Mouse (Mus musculus): ENCODE results near the gene Nt5dc2. TPM values are rescaled to one million over a fixed set of nuclear protein-coding genes. Genes with fewer than 3 reads are reported as not detected.

The Nt5dc2 gene
- total RNA-seq, 2 experiments from 2014 or later: 12.6 to 13.4 TPM

- DNase-seq (ENCODE audit: low spot score in 2 of 2): no peak
- no peak overlapping the region for H3K4me3 ChIP-seq
- TF ChIP-seq CTCF (conservative IDR thresholded peaks at IDR 0.05): no peak
- no peak overlapping the region for H3K27ac ChIP-seq
These were observed 6.4 kb downstream of the Nt5dc2 start for GRCm38 (mm10) chr14:31137281-31137595.

GRCm38 (mm10) chr14:31137791-31138190 is 6.9 kb downstream of the Nt5dc2 start:
- Histone ChIP-seq H3K27ac (peak overlapping the region; percentile 72), H3K4me3 (peak overlapping the region; percentile 43; the same call in 1 of the 2 replicates)
- DNase-seq (ENCODE audit: low spot score in 2 of 2): no peak
- TF ChIP-seq CTCF (conservative IDR thresholded peaks at IDR 0.05): no peak

- Histone ChIP-seq H3K4me3 (peak overlapping the region; percentile 43), H3K27ac (peak overlapping the region; percentile 72)
- no peak for TF ChIP-seq CTCF (conservative IDR thresholded peaks at IDR 0.05)
- no peak for DNase-seq (ENCODE audit: low spot score in 2 of 2)
These were observed 7.5 kb downstream of the Nt5dc2 start for GRCm38 (mm10) chr14:31138219-31138896.

GRCm38 (mm10) chr14:31138897-31139429 is 8.1 kb downstream of the Nt5dc2 start:
- Histone ChIP-seq H3K4me3 (peak overlapping the region; percentile 43), H3K27ac (no peak overlapping the region)
- no peak for TF ChIP-seq CTCF (conservative IDR thresholded peaks at IDR 0.05)
- DNase-seq (ENCODE audit: low spot score in 2 of 2): no peak

GRCm38 (mm10) chr14:31139666-31140065 is 8.8 kb downstream of the Nt5dc2 start:
- Histone ChIP-seq H3K27ac (no peak overlapping the region), H3K4me3 (no peak overlapping the region)
- TF ChIP-seq CTCF (conservative IDR thresholded peaks at IDR 0.05): no peak
- DNase-seq (ENCODE audit: low spot score in 2 of 2): no peak

- no peak for DNase-seq (ENCODE audit: low spot score in 2 of 2)
- TF ChIP-seq CTCF (conservative IDR thresholded peaks at IDR 0.05): no peak
- H3K27ac ChIP-seq: no peak overlapping the region
These were observed 9.3 kb downstream of the Nt5dc2 start for GRCm38 (mm10) chr14:31140141-31140540.

GRCm38 (mm10) chr14:31141011-31141410 is 10.2 kb downstream of the Nt5dc2 start:
- Histone ChIP-seq H3K4me3 (no peak overlapping the region), H3K27ac (no peak overlapping the region)
- no peak for TF ChIP-seq CTCF (conservative IDR thresholded peaks at IDR 0.05)
- no peak for DNase-seq (ENCODE audit: low spot score in 2 of 2)

More at GRCm38 (mm10) chr14:31140141-31140540, 9.3 kb downstream of the Nt5dc2 start:
- no peak overlapping the region for H3K4me3 ChIP-seq

GRCm38 (mm10) chr14:31145694-31146093 is 14.8 kb downstream of the Nt5dc2 start:
- Histone ChIP-seq H3K4me3 (no peak overlapping the region), H3K27ac (no peak overlapping the region)
- DNase-seq (ENCODE audit: low spot score in 2 of 2): no peak
- TF ChIP-seq CTCF (conservative IDR thresholded peaks at IDR 0.05): no peak

- TF ChIP-seq CTCF (conservative IDR thresholded peaks at IDR 0.05): no peak
- DNase-seq (ENCODE audit: low spot score in 2 of 2): no peak
- Histone ChIP-seq H3K4me3 (no peak overlapping the region), H3K27ac (no peak overlapping the region)
These were observed 29.6 kb downstream of the Nt5dc2 start for GRCm38 (mm10) chr14:31160196-31161150.

GRCm38 (mm10) chr14:31161191-31161590 is 30.3 kb downstream of the Nt5dc2 start:
- DNase-seq (ENCODE audit: low spot score in 2 of 2): no peak
- no peak for TF ChIP-seq CTCF (conservative IDR thresholded peaks at IDR 0.05)
- Histone ChIP-seq H3K27ac (no peak overlapping the region), H3K4me3 (no peak overlapping the region)

GRCm38 (mm10) chr14:31161638-31162037 is 30.8 kb downstream of the Nt5dc2 start:
- no peak for TF ChIP-seq CTCF (conservative IDR thresholded peaks at IDR 0.05)
- H3K27ac ChIP-seq: no peak overlapping the region
- no peak overlapping the region for H3K4me3 ChIP-seq
- DNase-seq (ENCODE audit: low spot score in 2 of 2): no peak

GRCm38 (mm10) chr14:31164067-31164466 is 33.2 kb downstream of the Nt5dc2 start:
- DNase-seq (ENCODE audit: low spot score in 2 of 2): no peak
- no peak for TF ChIP-seq CTCF (conservative IDR thresholded peaks at IDR 0.05)
- Histone ChIP-seq H3K4me3 (no peak overlapping the region), H3K27ac (no peak overlapping the region)

- H3K4me3 ChIP-seq: no peak overlapping the region
- TF ChIP-seq CTCF (conservative IDR thresholded peaks at IDR 0.05): no peak
- no peak for DNase-seq (ENCODE audit: low spot score in 2 of 2)
These were observed 34.2 kb downstream of the Nt5dc2 start for GRCm38 (mm10) chr14:31165010-31165409.

More at GRCm38 (mm10) chr14:31165010-31165409, 34.2 kb downstream of the Nt5dc2 start:
- H3K27ac ChIP-seq: no peak overlapping the region

All from layer of hippocampus, adult 2 months (tissue).